Mouse (Mus musculus) frontal cortex, postnatal 25 days (tissue): ENCODE results near the gene Gm11084.
"Not testable (repeated sequence)": the region's sequence is repeated elsewhere in the genome, so short reads cannot be mapped to it uniquely, and the experiment has no call there.

Experiments used
- DNase-seq, 2 experiments: peaks; one replicate each; pipeline ENCODE4 v3.0.0; 2022; ENCODE audit warnings: low spot score in 2 of 2

Gene Gm11084

GRCm38 (mm10) chr2:72995346-72996097, 9.0 kb upstream of the Gm11084 start:
- DNase-seq: peak; percentile 34 to 41

- DNase-seq: no peak
Observed at GRCm38 (mm10) chr2:72994165-72994564, 7.6 kb upstream of the Gm11084 start.

GRCm38 (mm10) chr2:72992497-72992896, 6.0 kb upstream of the Gm11084 start:
- no peak for DNase-seq

- not testable (repeated sequence) for DNase-seq
Observed at GRCm38 (mm10) chr2:72988945-72989344, 2.4 kb upstream of the Gm11084 start.

GRCm38 (mm10) chr2:72985516-72985915, 1.0 kb downstream of the Gm11084 start:
- no peak for DNase-seq

GRCm38 (mm10) chr2:72984806-72985205, 1.7 kb downstream of the Gm11084 start:
- DNase-seq: no peak

- no peak for DNase-seq
Observed at GRCm38 (mm10) chr2:72983211-72983610, 3.3 kb downstream of the Gm11084 start.

- no peak for DNase-seq
Observed at GRCm38 (mm10) chr2:72982110-72982785, 4.3 kb downstream of the Gm11084 start.

GRCm38 (mm10) chr2:72981441-72982109, 4.9 kb downstream of the Gm11084 start:
- no peak for DNase-seq

GRCm38 (mm10) chr2:72981075-72981420, 5.5 kb downstream of the Gm11084 start:
- no peak for DNase-seq

GRCm38 (mm10) chr2:72980337-72981074, 6.0 kb downstream of the Gm11084 start, which contains the start of gene Sp3:
TSS of gene Sp3 (minus strand) at chr2:72980446.
- peak; percentile 91 to 93 for DNase-seq

- peak; percentile 45 to 52 for DNase-seq
Observed at GRCm38 (mm10) chr2:72979659-72980071, 6.9 kb downstream of the Gm11084 start.

GRCm38 (mm10) chr2:72978901-72979658, 7.4 kb downstream of the Gm11084 start:
- DNase-seq: peak; percentile 63 to 67

GRCm38 (mm10) chr2:72978473-72978872, 8.0 kb downstream of the Gm11084 start:
- DNase-seq: peak; percentile 17

GRCm38 (mm10) chr2:72977272-72977671, 9.2 kb downstream of the Gm11084 start:
- DNase-seq: no peak

GRCm38 (mm10) chr2:72976036-72976435, 10.5 kb downstream of the Gm11084 start:
- DNase-seq: no peak

- no peak for DNase-seq
Observed at GRCm38 (mm10) chr2:72970831-72971230, 15.7 kb downstream of the Gm11084 start.

GRCm38 (mm10) chr2:72970302-72970701, 16.2 kb downstream of the Gm11084 start:
- no peak for DNase-seq

- DNase-seq: no peak
Observed at GRCm38 (mm10) chr2:72968536-72968935, 18.0 kb downstream of the Gm11084 start.

GRCm38 (mm10) chr2:72965450-72965849, 21.1 kb downstream of the Gm11084 start:
- DNase-seq: no peak

- DNase-seq: no peak
Observed at GRCm38 (mm10) chr2:72956415-72956814, 30.1 kb downstream of the Gm11084 start.
